In genomic region chr12:54162637-54163131, GRCm38 (mm10) we compare ENCODE assay signal across 8 mouse cellular contexts. TPM values are rescaled to one million over a fixed set of nuclear protein-coding genes. Genes with fewer than 3 reads are reported as not detected.
A peak's percentile ranks its signal among the peaks of the same experiment; 100 is the strongest.
DNase-seq lines count a peak whose midpoint lies in the region; ATAC-seq and TF ChIP-seq lines count a peak whose summit lies in the region.

No protein-coding gene starts in this region.

- peaks cover 10% of the 10 kb centered on the region; the same call in 1 of the 2 replicates for H3K4me1 ChIP-seq in heart, postnatal 0 days (ENCODE audit: control insufficient read depth, insufficient read depth)
- peaks cover 87% of the 10 kb centered on the region for H3K4me1 ChIP-seq in megakaryocyte, embryonic 14.5 days

- peak overlapping the region; percentile 43 for H3K9ac ChIP-seq in heart, postnatal 0 days (replicated peaks; ENCODE audit: low read depth, low read length)

- no peaks in the 10 kb centered on the region for H3K36me3 ChIP-seq in heart, postnatal 0 days (replicated peaks; ENCODE audit: control insufficient read depth, insufficient read depth, low read length)
- H3K36me3 ChIP-seq in megakaryocyte, embryonic 14.5 days (replicated peaks; ENCODE audit: low read length) = peaks cover 16% of the 10 kb centered on the region

- no peaks in the 10 kb centered on the region for H3K9me3 ChIP-seq in heart, postnatal 0 days (replicated peaks; ENCODE audit: control insufficient read depth, low read length)
- H3K9me3 ChIP-seq in megakaryocyte, embryonic 14.5 days = no peaks in the 10 kb centered on the region; the same call in 1 of the 2 replicates

- under 1% methylated on average over 16 of the region's 16 CpGs for WGBS in heart, postnatal 0 days

- no peak for TF ChIP-seq CTCF in left cerebral cortex, adult 2 months (IDR thresholded peaks at IDR 0.05)
- TF ChIP-seq CTCF in heart, postnatal 0 days (IDR thresholded peaks at IDR 0.05; ENCODE audit: low read depth) = no peak

- no peaks in the 10 kb centered on the region for H3K27me3 ChIP-seq in heart, postnatal 0 days (ENCODE audit: control insufficient read depth, insufficient read depth, low read length)
- H3K27me3 ChIP-seq in megakaryocyte, embryonic 14.5 days (replicated peaks) = no peaks in the 10 kb centered on the region

- H3K4me3 ChIP-seq in left cerebral cortex, adult 2 months = peak overlapping the region; percentile 29; the same call in 1 of the 2 replicates
- H3K4me3 ChIP-seq in heart, postnatal 0 days (ENCODE audit: low read depth, low read length) = peak overlapping the region; percentile 45
- H3K4me3 ChIP-seq in megakaryocyte, embryonic 14.5 days (replicated peaks) = peak overlapping the region; percentile 89

- H3K4me2 ChIP-seq in heart, postnatal 0 days (ENCODE audit: low read depth, low read length) = peak overlapping the region; percentile 86

- peak; percentile 72 for ATAC-seq in heart, postnatal 0 days (ENCODE audit: insufficient read depth, low read depth)
- no peak for ATAC-seq in cerebellum, adult (ENCODE audit: insufficient number of reproducible peaks, low FRiP score, low TSS enrichment)

- intact Hi-C loops in left cerebral cortex, adult 2 months (cut with DNase I) = no loop called here
- intact Hi-C loops in left cerebral cortex, postnatal 14 days (cut with DNase I) = no loop called here

- TF ChIP-seq EP300 in heart, postnatal 0 days (IDR thresholded peaks at IDR 0.05; ENCODE audit: low read depth) = no peak

- DNase-seq in left cerebral cortex, adult 2 months (ENCODE audit: extremely low spot score in 1 of 2, low spot score in 2 of 2) = no peak
- DNase-seq in left cerebral cortex, postnatal 14 days (ENCODE audit: low spot score in 2 of 2) = no peak
- peak; percentile 60 for DNase-seq in embryo, embryonic 9.5 days (ENCODE audit: extremely low spot score)
- peak; percentile 62 for DNase-seq in heart, postnatal 0 days (ENCODE audit: low spot score)
- DNase-seq in kidney, postnatal 25 days = peak; percentile 32 to 55
- DNase-seq in thymus, postnatal 14 days = peak; percentile 24

- H3K27ac ChIP-seq in left cerebral cortex, adult 2 months = no peak overlapping the region
- peak overlapping the region; percentile 58 for H3K27ac ChIP-seq in heart, postnatal 0 days (ENCODE audit: low read depth)

RNA-seq across cellular contexts. Expression of gene Egln3, which starts 41.0 kb away (rescaled TPM):
- total RNA-seq in left cerebral cortex, adult 2 months (2021) = 10 to 100 TPM; 10.1 to 11.5 TPM
- 10 to 100 TPM; 11.3 to 11.4 TPM for total RNA-seq in left cerebral cortex, postnatal 14 days (2021)
- 56.8 and 61.4 TPM in 2 replicates for total RNA-seq in heart, postnatal 0 days (2014; rRNA removed; ENCODE audit: low replicate concordance)
- 12.4 and 13.5 TPM in 2 replicates for polyA plus RNA-seq in heart, postnatal 0 days (2015; fragmentation: Nextera tagmentation; extraction: Ambion mirVana)
- polyA plus RNA-seq in megakaryocyte, embryonic 14.5 days (2012; ENCODE audit: insufficient read depth, low replicate concordance) = 47.6 and 68.3 TPM in 2 replicates

Comparison
In these comparisons a context has a peak if more than half of its experiments do, and no peak if none do; other contexts are left out.
1. DNase-seq: peak in embryo, embryonic 9.5 days (single experiment), heart, postnatal 0 days (single experiment), kidney, postnatal 25 days (2 of 2) and thymus, postnatal 14 days (single experiment); none in left cerebral cortex, adult 2 months (0 of 2) and left cerebral cortex, postnatal 14 days (0 of 2).
2. H3K4me3 ChIP-seq: peak in every context shown above with its lines; median percentile 89 in megakaryocyte, embryonic 14.5 days; 45 in heart, postnatal 0 days; 29 in left cerebral cortex, adult 2 months.